Mouse (Mus musculus): ENCODE measurements around the gene Cep131. TPM values are rescaled to one million over a fixed set of nuclear protein-coding genes. Genes with fewer than 3 reads are reported as not detected.

Cep131 gene
- total and polyA plus RNA-seq, 3 experiments: 2.3 to 20.9 (median 10.2) TPM

DNA sequence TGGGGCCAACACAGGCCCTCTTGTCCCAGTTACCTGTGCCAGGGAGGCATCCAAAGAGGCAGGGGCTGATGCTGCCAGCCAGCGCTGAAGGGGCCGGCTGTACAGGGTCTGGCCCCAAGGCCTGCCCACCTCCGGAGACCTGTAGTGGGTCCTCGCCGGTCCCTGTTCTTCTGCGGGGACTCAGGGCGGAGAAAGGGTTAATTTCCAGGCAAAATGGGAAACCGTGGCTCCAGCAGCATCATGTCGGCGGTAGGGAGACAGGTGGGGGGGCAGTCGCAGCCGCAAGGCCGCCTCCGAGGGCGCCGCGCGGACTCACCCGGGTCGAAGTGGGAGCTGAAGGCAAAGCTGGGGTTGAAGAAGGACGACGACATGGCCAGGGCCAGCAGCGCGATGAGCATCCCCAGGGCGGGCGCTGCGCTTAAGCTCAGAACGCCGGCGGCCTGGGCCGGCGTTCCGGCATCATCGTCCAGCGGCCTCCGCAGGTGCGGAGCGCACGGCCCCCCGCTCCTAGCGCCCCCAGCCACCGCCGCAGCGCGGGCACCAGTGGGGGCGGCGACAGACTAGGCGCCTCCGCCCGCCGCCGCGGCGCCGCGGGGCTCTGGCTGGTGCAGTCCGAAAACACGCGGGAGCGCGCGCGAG, 40.0 kb downstream of the Cep131 start, which contains the start of gene Aatk:
Gene Aatk (minus strand): TSS at position 615 of the 639 bp plus-strand sequence.
- in situ Hi-C loops (cut with MboI; ENCODE audit: low pct_ligation_motif_present, low pct_unique_long_range_greater_than_20kb, low sequenced_read_pairs) (no loop called here), dilution Hi-C loops (cut with MboI; ENCODE audit: extremely low pct_ligation_motif_present, extremely low pct_unique_long_range_greater_than_20kb, low sequenced_read_pairs) (no loop called here)
- H3K4me3 ChIP-seq (replicated peaks in 1 of 3; ENCODE audit: low read depth in 2 of 3, low read length in 2 of 3, poor library complexity in 1 of 3): no peak within 1 kb of the TSS
- no peak within 1 kb of the TSS for H3K27ac ChIP-seq (ENCODE audit: insufficient read depth, low read depth)
- no peak for DNase-seq (ENCODE audit: extremely low read depth)
- H3K27me3 ChIP-seq (replicated peaks): peaks cover 18% of the 10 kb centered on the region
- no peaks in the 10 kb centered on the region for H3K36me3 ChIP-seq (replicated peaks in 1 of 2; ENCODE audit: control insufficient read depth in 1 of 2, insufficient read depth in 1 of 2, low read length in 1 of 2)
- H3K4me1 ChIP-seq (ENCODE audit: control insufficient read depth in 1 of 2, insufficient read depth in 2 of 2): peaks cover 0 to 19% of the 10 kb centered on the region in 2 experiments; a peak in 2 of 4 replicates
- H3K9me3 ChIP-seq (replicated peaks; ENCODE audit: low read length): no peaks in the 10 kb centered on the region
- H3K4me2 ChIP-seq (ENCODE audit: insufficient read depth, low read depth, poor library complexity, severe bottlenecking): no peak within 1 kb of the TSS
- H3K79me2 ChIP-seq (replicated peaks; ENCODE audit: control insufficient read depth, extremely low read depth, insufficient read depth, poor library complexity, severe bottlenecking): no peaks in the 10 kb centered on the region
- H3K9ac ChIP-seq (ENCODE audit: insufficient read depth, low read depth): no peak within 1 kb of the TSS
- no peak for TF ChIP-seq JUND (conservative IDR thresholded peaks at IDR 0.05; ENCODE audit: low read depth, low read length)
- TF ChIP-seq KAT2A (IDR thresholded peaks at IDR 0.05; ENCODE audit: insufficient replicate concordance, low read length): no peak
- TF ChIP-seq UBTF (IDR thresholded peaks at IDR 0.05; ENCODE audit: low read depth, low read length): no peak
- TF ChIP-seq TCF12 (IDR thresholded peaks at IDR 0.05; ENCODE audit: low read depth, low read length): no peak
- TF ChIP-seq MXI1 (IDR thresholded peaks at IDR 0.05; ENCODE audit: low read depth, low read length): no peak
- TF ChIP-seq CTCF (conservative IDR thresholded peaks at IDR 0.05 in 1 of 2, IDR thresholded peaks at IDR 0.05 in 1 of 2; ENCODE audit: low read depth in 2 of 2, low read length in 2 of 2): no peak
- no peak for TF ChIP-seq MAX (IDR thresholded peaks at IDR 0.05; ENCODE audit: low read length)
- TF ChIP-seq BHLHE40 (IDR thresholded peaks at IDR 0.05; ENCODE audit: low read depth, low read length): no peak
- no peak for TF ChIP-seq E2F4 (IDR thresholded peaks at IDR 0.05; ENCODE audit: insufficient replicate concordance, low read depth, low read length)
- TF ChIP-seq ZNF384 (IDR thresholded peaks at IDR 0.05; ENCODE audit: low read depth, low read length): no peak
- no peak for TF ChIP-seq SMC3 (IDR thresholded peaks at IDR 0.05; ENCODE audit: low read depth, low read length)
- TF ChIP-seq ZMIZ1 (IDR thresholded peaks at IDR 0.05; ENCODE audit: low read depth, low read length): no peak
- TF ChIP-seq GABPA (IDR thresholded peaks at IDR 0.05; ENCODE audit: insufficient replicate concordance, low read depth, low read length): no peak
- TF ChIP-seq CHD1 (IDR thresholded peaks at IDR 0.05; ENCODE audit: low read depth, low read length): no peak

DNA sequence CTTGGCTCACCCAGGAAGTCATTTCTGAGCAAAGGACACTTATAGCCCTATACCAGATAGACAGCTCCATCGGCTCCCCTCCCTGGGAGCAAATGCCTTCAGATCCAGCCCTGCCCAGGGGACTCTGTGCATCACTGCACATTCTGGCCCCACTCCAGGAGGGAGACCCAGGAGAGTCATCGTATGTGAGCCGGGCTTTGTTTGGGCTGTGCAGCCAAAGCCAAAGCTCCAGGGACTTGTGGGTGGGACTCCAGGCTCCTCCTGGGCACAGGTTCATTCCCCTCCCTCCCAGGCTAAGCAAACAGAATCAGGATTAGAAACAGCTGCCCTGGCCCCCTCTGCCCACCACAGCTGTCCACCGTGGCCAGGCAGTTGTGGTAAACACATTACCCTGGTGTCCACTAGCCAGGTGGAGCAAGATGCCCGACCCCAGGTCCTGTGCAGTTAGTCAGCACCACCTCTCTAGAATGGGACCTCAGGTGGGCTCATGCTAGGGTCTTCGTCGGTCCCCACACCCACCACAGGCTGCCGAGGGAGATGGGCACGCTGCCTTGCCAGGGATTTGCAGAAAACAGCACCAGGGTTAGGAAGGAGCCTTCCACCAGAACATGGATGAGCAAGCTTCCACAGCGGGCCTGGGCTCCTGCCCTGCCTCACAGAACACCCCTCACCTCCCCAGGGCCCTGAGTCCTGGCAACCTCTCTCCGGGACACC, 40.6 kb downstream of the Cep131 start:
- Histone ChIP-seq H3K9ac (ENCODE audit: insufficient read depth, low read depth) (no peak overlapping the region), H3K9me3 (replicated peaks; ENCODE audit: low read length) (no peaks in the 10 kb centered on the region), H3K4me1 (ENCODE audit: control insufficient read depth in 1 of 2, insufficient read depth in 2 of 2) (peaks cover 3 to 19% of the 10 kb centered on the region in 2 experiments; a peak in 2 of 4 replicates), H3K36me3 (replicated peaks in 1 of 2; ENCODE audit: control insufficient read depth in 1 of 2, insufficient read depth in 1 of 2, low read length in 1 of 2) (no peaks in the 10 kb centered on the region), H3K27me3 (replicated peaks) (peaks cover 22% of the 10 kb centered on the region), H3K4me2 (ENCODE audit: insufficient read depth, low read depth, poor library complexity, severe bottlenecking) (no peak overlapping the region), H3K79me2 (replicated peaks; ENCODE audit: control insufficient read depth, extremely low read depth, insufficient read depth, poor library complexity, severe bottlenecking) (no peaks in the 10 kb centered on the region), H3K4me3 (replicated peaks in 1 of 3; ENCODE audit: low read depth in 2 of 3, low read length in 2 of 3, poor library complexity in 1 of 3) (no peak overlapping the region), H3K27ac (ENCODE audit: insufficient read depth, low read depth) (no peak overlapping the region)
- dilution Hi-C loops (cut with MboI; ENCODE audit: extremely low pct_ligation_motif_present, extremely low pct_unique_long_range_greater_than_20kb, low sequenced_read_pairs) (no loop called here), in situ Hi-C loops (cut with MboI; ENCODE audit: low pct_ligation_motif_present, low pct_unique_long_range_greater_than_20kb, low sequenced_read_pairs) (no loop called here)
- TF ChIP-seq IRF4 (IDR thresholded peaks at IDR 0.05; ENCODE audit: low read depth, low read length): no peak
- TF ChIP-seq HCFC1 (IDR thresholded peaks at IDR 0.05; ENCODE audit: low read depth, low read length): no peak
- TF ChIP-seq PAX5 (IDR thresholded peaks at IDR 0.05; ENCODE audit: low read length): no peak
- TF ChIP-seq KAT2A (IDR thresholded peaks at IDR 0.05; ENCODE audit: insufficient replicate concordance, low read length): no peak
- TF ChIP-seq MYC (IDR thresholded peaks at IDR 0.05; ENCODE audit: low read depth, low read length): no peak
- TF ChIP-seq RCOR1 (conservative IDR thresholded peaks at IDR 0.05; ENCODE audit: low read depth, low read length): no peak
- no peak for TF ChIP-seq MXI1 (IDR thresholded peaks at IDR 0.05; ENCODE audit: low read depth, low read length)
- no peak for TF ChIP-seq UBTF (IDR thresholded peaks at IDR 0.05; ENCODE audit: low read depth, low read length)
- TF ChIP-seq CTCF (conservative IDR thresholded peaks at IDR 0.05 in 1 of 2, IDR thresholded peaks at IDR 0.05 in 1 of 2; ENCODE audit: low read depth in 2 of 2, low read length in 2 of 2): no peak
- no peak for TF ChIP-seq NRF1 (IDR thresholded peaks at IDR 0.05; ENCODE audit: low read depth, low read length)
- no peak for TF ChIP-seq CHD2 (IDR thresholded peaks at IDR 0.05; ENCODE audit: low read length)
- no peak for TF ChIP-seq TCF12 (IDR thresholded peaks at IDR 0.05; ENCODE audit: low read depth, low read length)
- no peak for TF ChIP-seq ZMIZ1 (IDR thresholded peaks at IDR 0.05; ENCODE audit: low read depth, low read length)
- no peak for TF ChIP-seq SIN3A (IDR thresholded peaks at IDR 0.05; ENCODE audit: low read length)
- no peak for TF ChIP-seq GABPA (IDR thresholded peaks at IDR 0.05; ENCODE audit: insufficient replicate concordance, low read depth, low read length)
- DNase-seq (ENCODE audit: extremely low read depth): no peak

All from CH12.LX (cell line).